Mouse (Mus musculus): Measurements from ENCODE around the gene Als2cr12. TPM values are rescaled to one million over a fixed set of nuclear protein-coding genes. Genes with fewer than 3 reads are reported as not detected.

The Als2cr12 gene
- polyA plus RNA-seq, 1 experiment from 2014 or later, result not detected

DNA sequence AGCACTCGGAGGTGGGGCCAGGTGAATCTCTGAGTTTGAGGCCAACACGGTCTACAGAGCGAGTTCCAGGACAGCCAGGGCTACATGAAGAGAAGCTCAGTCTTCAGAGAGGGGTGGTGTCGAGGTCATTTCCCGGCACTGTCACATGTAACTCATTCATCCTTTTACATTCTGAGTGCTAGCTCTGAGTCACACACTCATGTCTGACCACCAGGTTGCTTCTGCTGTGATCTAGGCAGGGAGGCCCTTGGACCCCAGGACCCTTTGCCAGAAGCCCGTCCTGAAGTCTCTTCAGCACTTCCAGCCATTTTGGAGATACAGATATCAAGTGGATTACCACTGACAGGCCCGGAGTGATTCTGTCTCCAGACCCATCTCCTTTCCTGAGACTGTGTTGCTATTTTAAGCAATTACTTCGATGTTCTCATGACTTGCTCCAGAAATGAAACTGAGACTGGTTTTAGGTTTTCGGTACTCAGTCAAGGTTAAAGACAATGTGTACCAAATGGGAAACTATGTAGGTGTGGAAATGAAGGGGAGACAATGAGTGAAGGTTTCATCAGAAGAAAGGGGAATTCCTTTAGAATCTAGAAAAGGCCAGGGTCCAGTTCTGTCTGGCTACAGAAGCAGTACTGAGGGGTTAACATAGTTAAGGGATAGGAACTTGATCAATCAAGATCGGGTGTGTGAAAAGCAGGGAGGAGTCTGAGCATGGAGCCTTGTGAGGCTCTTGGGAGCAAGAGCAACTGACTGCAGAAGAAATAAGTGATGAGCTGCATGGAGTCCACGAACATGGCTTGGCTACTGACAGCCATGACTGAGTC, 26.5 kb upstream of the Als2cr12 start:
- no peak overlapping the region for H3K4me2 ChIP-seq (replicated peaks; ENCODE audit: low read depth, low read length)
- H3K4me1 ChIP-seq (replicated peaks; ENCODE audit: control insufficient read depth, insufficient read depth, low read length), result no peaks in the 10 kb centered on the region
- no peaks in the 10 kb centered on the region for H3K27me3 ChIP-seq (ENCODE audit: control insufficient read depth, insufficient read depth, low read length)
- no peaks in the 10 kb centered on the region for H3K9me3 ChIP-seq (ENCODE audit: control insufficient read depth, low read length)
- no peak overlapping the region for H3K9ac ChIP-seq (ENCODE audit: low read depth, low read length)
- H3K4me3 ChIP-seq (ENCODE audit: low read depth, low read length), result no peak overlapping the region
- WGBS, result 89% methylated on average over 11 of the region's 11 CpGs
- H3K27ac ChIP-seq (ENCODE audit: low read depth, low read length), result no peak overlapping the region
- DNase-seq (ENCODE audit: low spot score), result no peak
- no peak for ATAC-seq (ENCODE audit: low FRiP score)
- H3K36me3 ChIP-seq (ENCODE audit: control insufficient read depth, insufficient read depth, low read length), result no peaks in the 10 kb centered on the region

DNA sequence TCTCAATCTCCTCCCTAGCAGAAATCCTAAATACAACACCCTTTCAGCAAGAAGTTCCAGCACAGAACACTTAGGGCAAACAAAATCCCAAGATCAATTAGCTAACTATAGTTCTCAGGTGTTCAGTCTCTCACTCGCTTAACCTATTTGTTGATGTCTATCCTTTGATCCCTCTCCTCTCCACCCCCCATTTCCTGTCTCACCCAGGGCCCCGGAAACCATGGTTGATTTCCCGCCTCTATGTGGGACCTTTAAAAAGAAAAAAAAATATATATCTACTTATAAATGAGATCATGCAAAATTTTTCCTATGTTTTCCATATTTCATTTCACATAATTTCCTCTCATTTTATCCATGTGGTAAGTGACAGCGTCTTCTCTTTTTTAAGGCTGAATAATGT, 25.2 kb upstream of the Als2cr12 start:
- no peak overlapping the region for H3K4me3 ChIP-seq (ENCODE audit: low read depth, low read length)
- no peak overlapping the region for H3K9ac ChIP-seq (ENCODE audit: low read depth, low read length)
- H3K4me2 ChIP-seq (replicated peaks; ENCODE audit: low read depth, low read length), result no peak overlapping the region
- H3K27me3 ChIP-seq (ENCODE audit: control insufficient read depth, insufficient read depth, low read length), result no peaks in the 10 kb centered on the region
- no peak overlapping the region for H3K27ac ChIP-seq (ENCODE audit: low read depth, low read length)
- H3K9me3 ChIP-seq (ENCODE audit: control insufficient read depth, low read length), result no peaks in the 10 kb centered on the region
- no peaks in the 10 kb centered on the region for H3K4me1 ChIP-seq (replicated peaks; ENCODE audit: control insufficient read depth, insufficient read depth, low read length)
- DNase-seq (ENCODE audit: low spot score), result no peak
- ATAC-seq (ENCODE audit: low FRiP score), result no peak
- 88% methylated on average over 4 of the region's 4 CpGs for WGBS
- no peaks in the 10 kb centered on the region for H3K36me3 ChIP-seq (ENCODE audit: control insufficient read depth, insufficient read depth, low read length)

DNA sequence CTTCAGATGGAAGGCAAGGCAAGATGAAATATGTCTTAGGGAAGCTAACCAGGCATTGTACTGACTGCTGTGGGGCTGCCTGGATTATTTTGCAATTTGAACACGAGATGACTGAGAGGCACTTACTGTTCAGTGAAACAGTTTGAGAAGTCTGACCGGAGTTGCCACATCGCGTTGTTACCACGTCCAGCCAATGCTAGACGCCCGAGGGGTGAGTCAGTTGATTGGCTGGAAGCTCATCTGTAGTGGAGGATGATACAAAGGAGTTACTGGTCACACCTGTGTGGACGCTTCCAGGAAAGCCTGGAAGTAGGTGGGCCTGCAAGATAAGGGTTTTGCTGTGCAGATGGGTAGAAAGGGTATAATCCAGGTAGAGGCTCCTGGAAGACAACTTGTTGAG, 24.3 kb upstream of the Als2cr12 start:
- H3K9me3 ChIP-seq (ENCODE audit: control insufficient read depth, low read length), result no peaks in the 10 kb centered on the region
- H3K4me3 ChIP-seq (ENCODE audit: low read depth, low read length), result no peak overlapping the region
- H3K4me1 ChIP-seq (replicated peaks; ENCODE audit: control insufficient read depth, insufficient read depth, low read length), result no peaks in the 10 kb centered on the region
- no peaks in the 10 kb centered on the region for H3K36me3 ChIP-seq (ENCODE audit: control insufficient read depth, insufficient read depth, low read length)
- no peak overlapping the region for H3K27ac ChIP-seq (ENCODE audit: low read depth, low read length)
- no peaks in the 10 kb centered on the region for H3K27me3 ChIP-seq (ENCODE audit: control insufficient read depth, insufficient read depth, low read length)
- DNase-seq (ENCODE audit: low spot score), result no peak
- ATAC-seq (ENCODE audit: low FRiP score), result no peak
- H3K9ac ChIP-seq (ENCODE audit: low read depth, low read length), result no peak overlapping the region
- H3K4me2 ChIP-seq (replicated peaks; ENCODE audit: low read depth, low read length), result no peak overlapping the region
- 93% methylated on average over 8 of the region's 8 CpGs for WGBS

DNA sequence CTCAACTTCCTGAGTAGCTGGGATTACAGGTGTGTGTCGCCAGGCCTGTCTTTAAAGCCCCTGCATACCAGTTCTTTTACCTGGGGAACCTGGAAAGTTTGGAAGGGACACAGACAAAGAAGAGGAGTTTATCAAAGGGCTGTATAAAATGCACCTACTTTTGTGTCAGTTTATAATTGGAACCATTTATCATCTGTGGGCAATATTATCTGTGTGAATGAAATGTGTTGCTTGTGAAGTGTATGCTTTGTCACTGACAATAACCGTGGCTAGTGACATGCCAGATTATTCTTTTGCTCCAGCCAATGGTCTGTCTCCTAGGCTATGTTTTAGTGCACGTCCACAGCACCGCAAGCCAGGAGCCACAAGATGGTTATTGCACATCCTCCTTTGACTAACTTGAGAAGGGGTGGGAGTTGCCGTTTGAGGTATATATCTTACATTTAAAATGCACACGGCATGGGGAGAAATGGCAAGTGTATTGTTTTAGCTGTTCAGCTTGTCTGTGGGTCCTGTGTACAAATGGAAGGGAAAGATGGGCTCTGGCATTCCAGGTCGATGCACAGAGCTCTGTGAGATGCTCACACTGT, 23.7 kb upstream of the Als2cr12 start:
- WGBS, result 89% methylated on average over 7 of the region's 7 CpGs
- H3K9me3 ChIP-seq (ENCODE audit: control insufficient read depth, low read length), result no peaks in the 10 kb centered on the region
- no peaks in the 10 kb centered on the region for H3K36me3 ChIP-seq (ENCODE audit: control insufficient read depth, insufficient read depth, low read length)
- H3K27me3 ChIP-seq (ENCODE audit: control insufficient read depth, insufficient read depth, low read length), result no peaks in the 10 kb centered on the region
- H3K27ac ChIP-seq (ENCODE audit: low read depth, low read length), result no peak overlapping the region
- ATAC-seq (ENCODE audit: low FRiP score), result no peak
- no peaks in the 10 kb centered on the region for H3K4me1 ChIP-seq (replicated peaks; ENCODE audit: control insufficient read depth, insufficient read depth, low read length)
- no peak for DNase-seq (ENCODE audit: low spot score)
- H3K4me2 ChIP-seq (replicated peaks; ENCODE audit: low read depth, low read length), result no peak overlapping the region
- H3K9ac ChIP-seq (ENCODE audit: low read depth, low read length), result no peak overlapping the region
- no peak overlapping the region for H3K4me3 ChIP-seq (ENCODE audit: low read depth, low read length)

DNA sequence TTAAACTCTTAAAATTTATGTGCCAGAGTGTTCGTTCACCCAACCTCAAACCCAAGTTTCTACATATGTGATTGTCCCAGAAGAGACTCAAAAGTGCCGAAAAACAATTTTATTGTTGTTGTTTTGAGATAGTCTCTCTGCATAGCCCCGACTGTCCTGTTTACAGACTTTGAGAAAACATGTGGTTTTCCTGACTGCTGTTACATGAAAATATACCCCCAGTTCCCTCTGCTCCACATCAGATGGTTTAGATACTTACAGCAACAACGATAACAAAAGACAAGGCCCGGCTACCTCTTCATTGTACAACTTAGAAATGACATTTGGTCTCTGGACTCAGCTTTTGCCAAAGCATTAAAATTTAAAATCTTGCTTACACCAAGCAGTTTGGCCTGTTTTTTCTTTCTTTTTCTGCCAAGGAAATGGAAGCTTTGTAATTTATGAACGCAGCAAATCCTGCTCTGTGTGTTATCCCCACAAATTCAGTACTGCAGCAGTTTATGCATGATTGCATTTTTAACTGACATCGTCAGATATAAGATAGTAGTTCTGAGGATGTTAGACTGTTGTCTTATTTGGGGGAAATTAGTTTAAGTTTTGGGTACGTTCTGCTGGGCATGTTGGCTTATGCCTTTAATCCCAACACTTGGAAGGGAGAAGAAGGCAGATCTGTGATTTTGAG, 21.9 kb upstream of the Als2cr12 start:
- 96% methylated on average over 8 of the region's 8 CpGs for WGBS
- H3K9ac ChIP-seq (ENCODE audit: low read depth, low read length), result no peak overlapping the region
- H3K4me1 ChIP-seq (replicated peaks; ENCODE audit: control insufficient read depth, insufficient read depth, low read length), result no peaks in the 10 kb centered on the region
- no peak overlapping the region for H3K27ac ChIP-seq (ENCODE audit: low read depth, low read length)
- no peak overlapping the region for H3K4me3 ChIP-seq (ENCODE audit: low read depth, low read length)
- H3K9me3 ChIP-seq (ENCODE audit: control insufficient read depth, low read length), result no peaks in the 10 kb centered on the region
- ATAC-seq (ENCODE audit: low FRiP score), result no peak
- H3K4me2 ChIP-seq (replicated peaks; ENCODE audit: low read depth, low read length), result no peak overlapping the region
- no peaks in the 10 kb centered on the region for H3K27me3 ChIP-seq (ENCODE audit: control insufficient read depth, insufficient read depth, low read length)
- DNase-seq (ENCODE audit: low spot score), result no peak
- no peaks in the 10 kb centered on the region for H3K36me3 ChIP-seq (ENCODE audit: control insufficient read depth, insufficient read depth, low read length)

DNA sequence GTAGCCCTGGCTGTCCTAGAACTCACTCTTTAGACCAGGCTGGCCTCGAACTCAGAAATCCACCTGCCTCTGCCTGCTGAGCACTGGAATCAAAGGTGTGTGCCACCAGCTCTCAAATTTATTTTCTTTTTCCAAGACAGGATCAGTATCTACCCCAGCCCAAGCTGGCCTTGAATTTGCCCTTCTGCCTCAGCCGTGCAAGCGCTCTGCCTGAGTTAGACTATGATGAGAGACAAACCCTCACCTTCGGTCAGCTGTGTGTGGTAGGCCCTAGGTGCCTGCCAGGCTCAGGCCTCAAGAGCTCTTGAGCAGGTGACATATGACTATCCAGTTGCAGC, 21.1 kb upstream of the Als2cr12 start:
- H3K4me3 ChIP-seq (ENCODE audit: low read depth, low read length), result no peak overlapping the region
- H3K36me3 ChIP-seq (ENCODE audit: control insufficient read depth, insufficient read depth, low read length), result no peaks in the 10 kb centered on the region
- WGBS, result 98% methylated on average over 4 of the region's 4 CpGs
- DNase-seq (ENCODE audit: low spot score), result no peak
- H3K9me3 ChIP-seq (ENCODE audit: control insufficient read depth, low read length), result no peaks in the 10 kb centered on the region
- ATAC-seq (ENCODE audit: low FRiP score), result no peak
- no peaks in the 10 kb centered on the region for H3K27me3 ChIP-seq (ENCODE audit: control insufficient read depth, insufficient read depth, low read length)
- H3K4me1 ChIP-seq (replicated peaks; ENCODE audit: control insufficient read depth, insufficient read depth, low read length), result no peaks in the 10 kb centered on the region
- H3K9ac ChIP-seq (ENCODE audit: low read depth, low read length), result no peak overlapping the region
- H3K27ac ChIP-seq (ENCODE audit: low read depth, low read length), result no peak overlapping the region
- no peak overlapping the region for H3K4me2 ChIP-seq (replicated peaks; ENCODE audit: low read depth, low read length)

DNA sequence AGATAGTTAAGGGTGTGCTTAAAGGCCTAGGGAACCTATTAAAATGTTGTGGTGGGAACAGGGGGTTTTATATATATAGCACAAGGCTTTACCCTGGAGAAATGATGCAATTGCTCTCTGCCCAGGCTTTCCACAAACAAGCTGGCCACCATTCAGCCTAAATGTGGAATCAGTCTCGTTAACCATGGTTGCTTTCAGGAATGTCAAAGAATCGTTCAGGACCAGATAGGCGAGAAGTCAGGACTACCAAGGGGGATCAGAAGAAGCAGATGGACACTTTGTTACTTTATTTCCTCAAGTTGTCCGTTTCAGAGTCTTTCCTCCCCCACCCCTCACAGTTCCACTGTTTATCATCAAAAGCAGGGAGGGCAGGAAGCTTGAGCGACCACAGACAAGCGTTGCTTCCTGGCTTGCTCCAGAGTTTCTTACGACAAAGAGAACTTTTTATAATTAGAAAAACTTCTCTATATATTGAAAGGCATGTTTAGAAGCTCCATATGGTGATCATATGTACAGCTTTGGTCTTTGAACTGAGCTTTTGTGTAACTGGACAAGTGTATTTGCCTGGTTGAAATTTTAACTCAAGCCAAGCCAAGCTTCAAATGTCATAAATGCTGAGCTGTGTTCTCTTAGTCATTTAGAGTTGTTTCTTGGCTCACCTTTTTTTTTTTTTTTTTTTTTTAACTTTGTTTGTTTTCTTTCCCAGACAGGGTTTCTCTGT, 20.5 kb upstream of the Als2cr12 start:
- H3K4me1 ChIP-seq (replicated peaks; ENCODE audit: control insufficient read depth, insufficient read depth, low read length), result no peaks in the 10 kb centered on the region
- H3K27me3 ChIP-seq (ENCODE audit: control insufficient read depth, insufficient read depth, low read length), result no peaks in the 10 kb centered on the region
- ATAC-seq (ENCODE audit: low FRiP score) (no peak), DNase-seq (ENCODE audit: low spot score) (no peak)
- H3K4me3 ChIP-seq (ENCODE audit: low read depth, low read length), result no peak overlapping the region
- WGBS, result 79% methylated on average over 7 of the region's 7 CpGs
- H3K9me3 ChIP-seq (ENCODE audit: control insufficient read depth, low read length), result no peaks in the 10 kb centered on the region
- H3K4me2 ChIP-seq (replicated peaks; ENCODE audit: low read depth, low read length), result no peak overlapping the region
- no peak overlapping the region for H3K27ac ChIP-seq (ENCODE audit: low read depth, low read length)
- no peaks in the 10 kb centered on the region for H3K36me3 ChIP-seq (ENCODE audit: control insufficient read depth, insufficient read depth, low read length)
- no peak overlapping the region for H3K9ac ChIP-seq (ENCODE audit: low read depth, low read length)

DNA sequence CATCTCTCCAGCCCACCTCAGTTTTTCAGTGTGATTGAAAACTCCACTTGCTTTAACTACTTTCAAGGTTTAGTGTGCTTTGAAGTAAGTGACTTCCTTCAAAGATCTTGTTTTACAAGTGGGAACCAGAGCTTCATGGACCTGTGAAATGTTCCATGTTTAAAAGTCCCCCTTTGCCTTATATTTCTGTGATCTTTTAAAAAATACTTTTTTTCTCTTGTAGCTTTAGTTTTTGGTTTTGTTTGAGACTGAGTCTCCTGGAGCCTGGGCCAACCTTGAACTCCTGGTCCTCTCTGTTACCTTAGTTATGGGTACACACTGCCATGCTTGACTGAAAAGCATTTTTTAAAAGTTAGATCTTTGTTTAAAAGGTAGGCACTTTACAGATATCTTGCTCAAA, 19.7 kb upstream of the Als2cr12 start:
- Histone ChIP-seq H3K27ac (ENCODE audit: low read depth, low read length) (no peak overlapping the region), H3K36me3 (ENCODE audit: control insufficient read depth, insufficient read depth, low read length) (no peaks in the 10 kb centered on the region), H3K9me3 (ENCODE audit: control insufficient read depth, low read length) (no peaks in the 10 kb centered on the region), H3K4me3 (ENCODE audit: low read depth, low read length) (no peak overlapping the region), H3K27me3 (ENCODE audit: control insufficient read depth, insufficient read depth, low read length) (no peaks in the 10 kb centered on the region), H3K4me1 (replicated peaks; ENCODE audit: control insufficient read depth, insufficient read depth, low read length) (no peaks in the 10 kb centered on the region), H3K9ac (ENCODE audit: low read depth, low read length) (no peak overlapping the region), H3K4me2 (replicated peaks; ENCODE audit: low read depth, low read length) (no peak overlapping the region)
- DNase-seq (ENCODE audit: low spot score) (no peak), ATAC-seq (ENCODE audit: low FRiP score) (no peak)
